Mouse (Mus musculus): Measurements from ENCODE around the gene Mat2a.

Gene Mat2a

GRCm38 (mm10) chr6:72383142-72383820 lies 56.1 kb downstream of the Mat2a start:
- DNase-seq (ENCODE audit: low read depth, low spot score), result no peak

All from embryo, embryonic 11.5 days (tissue).